Mouse (Mus musculus): ENCODE results near the gene Mfsd12.

Gene Mfsd12

GRCm38 (mm10) chr10:81403511-81403910, 46.2 kb downstream of the Mfsd12 start:
- no peak for DNase-seq (ENCODE audit: low spot score)

- DNase-seq (ENCODE audit: low spot score) = no peak
Observed at GRCm38 (mm10) chr10:81404082-81404481, 46.8 kb downstream of the Mfsd12 start.

GRCm38 (mm10) chr10:81404720-81405119, 47.4 kb downstream of the Mfsd12 start:
- peak; percentile 29 for DNase-seq (ENCODE audit: low spot score)

- DNase-seq (ENCODE audit: low spot score) = peak; percentile 70
Observed at GRCm38 (mm10) chr10:81405588-81406201, 48.4 kb downstream of the Mfsd12 start.

- no peak for DNase-seq (ENCODE audit: low spot score)
Observed at GRCm38 (mm10) chr10:81406504-81407440, 49.5 kb downstream of the Mfsd12 start.

GRCm38 (mm10) chr10:81407539-81408423, 50.5 kb downstream of the Mfsd12 start:
- peak; percentile 67 for DNase-seq (ENCODE audit: low spot score)

GRCm38 (mm10) chr10:81408424-81408729, 51.1 kb downstream of the Mfsd12 start:
- no peak for DNase-seq (ENCODE audit: low spot score)

- peak; percentile 62 for DNase-seq (ENCODE audit: low spot score)
Observed at GRCm38 (mm10) chr10:81408871-81409291, 51.6 kb downstream of the Mfsd12 start.

- no peak for DNase-seq (ENCODE audit: low spot score)
Observed at GRCm38 (mm10) chr10:81409330-81409729, 52.0 kb downstream of the Mfsd12 start.

- DNase-seq (ENCODE audit: low spot score) = no peak
Observed at GRCm38 (mm10) chr10:81410350-81410749, 53.1 kb downstream of the Mfsd12 start.

- no peak for DNase-seq (ENCODE audit: low spot score)
Observed at GRCm38 (mm10) chr10:81410981-81411380, 53.7 kb downstream of the Mfsd12 start.

GRCm38 (mm10) chr10:81411471-81412400, 54.4 kb downstream of the Mfsd12 start:
- no peak for DNase-seq (ENCODE audit: low spot score)

- DNase-seq (ENCODE audit: low spot score) = no peak
Observed at GRCm38 (mm10) chr10:81412586-81413309, 55.5 kb downstream of the Mfsd12 start.

GRCm38 (mm10) chr10:81413310-81414261, 56.3 kb downstream of the Mfsd12 start:
- no peak for DNase-seq (ENCODE audit: low spot score)

- DNase-seq (ENCODE audit: low spot score) = no peak
Observed at GRCm38 (mm10) chr10:81414682-81415081, 57.4 kb downstream of the Mfsd12 start.

- DNase-seq (ENCODE audit: low spot score) = no peak
Observed at GRCm38 (mm10) chr10:81415146-81415545, 57.9 kb downstream of the Mfsd12 start.

All from T-cell, adult 2 months (primary cell).